Mouse (Mus musculus) embryonic fibroblast, embryonic 13.5 days (primary cell): ENCODE measurements around the gene Tst. TPM values are rescaled to one million over a fixed set of nuclear protein-coding genes. Genes with fewer than 3 reads are reported as not detected.

Experiments used
- H3K27ac ChIP-seq: 2 replicates; pipeline ENCODE4 v1.5.1; 2012; ENCODE audit warnings: low read length, control low read depth, inconsistent platforms; ENCODE audit not compliant: insufficient read depth
- H3K4me1 ChIP-seq: 2 replicates; pipeline ENCODE4 v1.6.1; 2011; ENCODE audit warnings: low read length; ENCODE audit not compliant: control insufficient read depth, insufficient read depth
- H3K4me3 ChIP-seq: 2 replicates; pipeline ENCODE4 v1.5.1; 2011; ENCODE audit warnings: mild to moderate bottlenecking, control low read depth, low read length; ENCODE audit not compliant: insufficient read depth
- CTCF ChIP-seq: IDR thresholded peaks from 2 replicates; pipeline ENCODE4 v1.5.1; 2011; ENCODE audit warnings: mild to moderate bottlenecking, control low read depth, low read length, moderate library complexity, borderline replicate concordance; ENCODE audit not compliant: insufficient read depth
- POLR2A ChIP-seq: IDR thresholded peaks from 2 replicates; pipeline ENCODE4 v1.6.1; 2011; ENCODE audit warnings: low read depth, mild to moderate bottlenecking, control low read depth, low read length, moderate library complexity
- polyA plus RNA-seq: library from polyadenylated mRNA; stranded (reverse); fragments of >200 nt; gene quantifications from 2 replicates; pipeline ENCODE4 v1.2.4, GENCODE M21; 2011; ENCODE audit warnings: low read depth; ENCODE audit not compliant: missing spikeins, insufficient read length

Gene Tst
- 3.5 and 5.0 TPM in 2 replicates for polyA plus RNA-seq

- TF ChIP-seq CTCF: no peak
- TF ChIP-seq POLR2A: no peak
- Histone ChIP-seq H3K27ac (peak within 1 kb of the TSS; percentile 76), H3K4me3 (peak within 1 kb of the TSS; percentile 62), H3K4me1 (peaks cover 2% of the 10 kb centered on the region; the same call in 1 of the 2 replicates)
These were observed at the start of gene Tst for GRCm38 (mm10) chr15:78405517-78406211. Gene Tst, minus strand, starts transcription at chr15:78405907.

DNA sequence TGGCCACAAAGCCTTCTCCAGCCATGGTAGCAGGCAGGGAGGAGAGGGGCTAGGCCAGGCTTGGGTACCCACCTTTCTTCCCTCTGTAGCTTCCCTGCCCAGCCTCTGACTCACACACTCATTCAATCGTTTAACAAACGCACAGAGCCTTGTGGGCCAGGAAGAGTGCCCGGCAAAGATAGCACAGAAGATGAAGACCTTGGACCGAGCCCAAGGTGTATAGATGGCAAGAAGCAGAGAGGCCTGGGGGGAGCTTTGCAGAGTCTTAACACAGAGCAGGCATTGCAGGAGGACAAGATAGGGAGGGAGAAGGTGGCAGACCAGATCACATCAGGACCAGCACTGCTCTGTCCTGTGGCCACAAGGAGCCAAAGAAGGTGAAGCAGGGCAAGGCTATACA lies 49.5 kb upstream of the Tst start:
- Histone ChIP-seq H3K4me3 (no peak overlapping the region), H3K4me1 (peaks cover 3% of the 10 kb centered on the region; the same call in 1 of the 2 replicates), H3K27ac (no peak overlapping the region)

DNA sequence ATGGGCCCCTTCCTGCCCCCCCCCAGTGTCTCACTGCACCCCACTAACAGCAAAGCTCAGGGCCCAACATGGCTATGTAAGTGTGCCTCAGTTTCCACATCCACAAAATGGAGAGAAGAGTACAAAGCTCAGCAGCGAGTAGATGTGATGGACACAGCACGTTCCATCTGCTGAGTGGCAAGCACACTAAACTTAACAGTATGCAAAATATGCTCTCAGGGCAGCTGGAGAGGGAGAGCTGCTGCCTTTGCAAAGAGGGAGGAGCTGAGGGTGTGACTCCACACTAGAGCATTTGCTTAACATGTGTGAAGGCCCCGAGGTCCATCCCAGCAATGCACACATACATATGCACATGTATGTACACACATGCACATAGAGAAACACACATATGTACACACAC lies 47.2 kb upstream of the Tst start:
- Histone ChIP-seq H3K4me1 (peaks cover 9% of the 10 kb centered on the region; the same call in 1 of the 2 replicates), H3K27ac (no peak overlapping the region), H3K4me3 (no peak overlapping the region)
- no peak for TF ChIP-seq CTCF
- no peak for TF ChIP-seq POLR2A

More for the DNA sequence above, 49.5 kb upstream of the Tst start:
- TF ChIP-seq CTCF (no peak), POLR2A (no peak)

DNA sequence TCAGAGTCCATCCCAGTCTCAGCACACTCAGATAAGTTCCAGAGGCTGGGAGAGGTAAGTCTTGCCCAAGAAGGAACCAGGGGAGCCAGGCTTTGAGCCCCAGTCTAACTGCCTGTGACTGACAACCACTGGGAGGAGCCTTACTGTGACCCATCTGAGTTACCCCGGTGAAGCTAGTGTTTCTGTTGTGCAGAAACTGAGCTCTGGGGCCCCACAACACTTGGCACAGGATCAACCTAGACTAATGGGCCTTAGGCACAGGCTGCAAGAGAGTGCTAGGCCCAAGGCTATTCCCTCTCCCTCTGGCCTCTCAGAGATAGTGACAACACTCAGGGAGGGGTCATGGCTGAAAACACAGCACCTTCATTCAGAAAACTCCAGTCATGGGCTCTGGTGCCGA lies 45.5 kb upstream of the Tst start:
- Histone ChIP-seq H3K4me3 (no peak overlapping the region), H3K4me1 (peaks cover 9% of the 10 kb centered on the region; the same call in 1 of the 2 replicates), H3K27ac (peak overlapping the region; percentile 88; the same call in 1 of the 2 replicates)
- no peak for TF ChIP-seq CTCF
- TF ChIP-seq POLR2A: no peak

GRCm38 (mm10) chr15:78450419-78450768 lies 44.7 kb upstream of the Tst start:
- Histone ChIP-seq H3K27ac (peak overlapping the region; percentile 88), H3K4me3 (no peak overlapping the region), H3K4me1 (peaks cover 9% of the 10 kb centered on the region; the same call in 1 of the 2 replicates)
- no peak for TF ChIP-seq POLR2A
- TF ChIP-seq CTCF: no peak

DNA sequence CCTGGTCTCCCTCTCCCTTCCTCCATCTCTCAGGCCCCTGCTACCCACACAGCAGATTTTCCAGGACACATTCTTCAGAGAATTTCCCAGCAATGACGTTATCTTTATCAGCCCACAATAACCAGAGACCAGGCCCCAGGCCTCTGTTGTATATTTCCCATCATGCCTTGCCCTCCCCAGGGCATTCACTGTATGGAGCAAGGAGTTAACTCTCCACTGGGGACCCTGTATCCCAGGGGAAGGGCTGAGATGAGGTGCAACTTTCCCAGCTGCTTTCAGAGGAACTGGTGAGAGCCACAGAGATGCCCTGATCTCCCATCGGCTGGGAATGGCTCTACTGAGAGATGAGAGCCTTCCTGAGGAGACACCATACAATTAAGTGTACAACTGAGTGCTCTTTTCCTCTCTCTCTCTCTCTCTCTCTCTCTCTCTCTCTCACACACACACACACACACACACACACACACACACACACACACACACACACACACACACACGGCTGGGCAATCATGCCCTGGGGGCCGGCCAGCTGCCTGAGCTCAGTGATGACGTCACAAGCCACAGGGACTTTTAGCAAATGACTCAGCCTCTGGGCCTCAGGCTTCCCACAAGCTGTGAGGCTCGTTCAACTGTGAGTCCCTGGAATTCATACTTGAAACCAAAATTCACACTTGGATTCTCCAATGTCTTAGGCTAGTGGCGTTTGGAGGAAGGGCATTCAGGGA lies 44.1 kb upstream of the Tst start:
- peak overlapping the region; percentile 91 for H3K27ac ChIP-seq
- peaks cover 9% of the 10 kb centered on the region; the same call in 1 of the 2 replicates for H3K4me1 ChIP-seq
- TF ChIP-seq CTCF (no peak), POLR2A (0 out of 2 replicates have a peak, but pooled peaks have one; percentile 14)
- H3K4me3 ChIP-seq: no peak overlapping the region

DNA sequence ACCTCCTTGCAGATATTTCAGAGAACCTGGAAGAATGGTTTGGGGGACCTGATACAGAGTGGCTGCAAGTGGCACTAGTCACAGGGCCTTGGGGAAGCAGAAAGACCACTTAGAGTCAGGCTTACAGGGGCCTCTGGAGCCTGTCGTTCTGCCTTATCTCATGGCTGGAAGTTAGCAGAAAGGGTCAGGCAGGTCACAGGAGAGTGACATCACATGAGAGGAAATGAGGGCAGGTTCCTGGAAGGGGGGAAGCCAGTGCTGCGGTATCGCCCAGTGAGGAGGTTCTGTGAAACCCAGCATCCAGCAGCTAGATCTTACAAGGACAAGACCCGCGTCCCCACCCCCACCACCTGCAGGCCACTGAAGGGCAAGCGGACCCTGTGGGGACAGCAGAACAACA lies 43.4 kb upstream of the Tst start:
- H3K4me3 ChIP-seq: no peak overlapping the region
- peak overlapping the region; percentile 91 for H3K27ac ChIP-seq
- peaks cover 9% of the 10 kb centered on the region; the same call in 1 of the 2 replicates for H3K4me1 ChIP-seq
- no peak for TF ChIP-seq POLR2A
- no peak for TF ChIP-seq CTCF

DNA sequence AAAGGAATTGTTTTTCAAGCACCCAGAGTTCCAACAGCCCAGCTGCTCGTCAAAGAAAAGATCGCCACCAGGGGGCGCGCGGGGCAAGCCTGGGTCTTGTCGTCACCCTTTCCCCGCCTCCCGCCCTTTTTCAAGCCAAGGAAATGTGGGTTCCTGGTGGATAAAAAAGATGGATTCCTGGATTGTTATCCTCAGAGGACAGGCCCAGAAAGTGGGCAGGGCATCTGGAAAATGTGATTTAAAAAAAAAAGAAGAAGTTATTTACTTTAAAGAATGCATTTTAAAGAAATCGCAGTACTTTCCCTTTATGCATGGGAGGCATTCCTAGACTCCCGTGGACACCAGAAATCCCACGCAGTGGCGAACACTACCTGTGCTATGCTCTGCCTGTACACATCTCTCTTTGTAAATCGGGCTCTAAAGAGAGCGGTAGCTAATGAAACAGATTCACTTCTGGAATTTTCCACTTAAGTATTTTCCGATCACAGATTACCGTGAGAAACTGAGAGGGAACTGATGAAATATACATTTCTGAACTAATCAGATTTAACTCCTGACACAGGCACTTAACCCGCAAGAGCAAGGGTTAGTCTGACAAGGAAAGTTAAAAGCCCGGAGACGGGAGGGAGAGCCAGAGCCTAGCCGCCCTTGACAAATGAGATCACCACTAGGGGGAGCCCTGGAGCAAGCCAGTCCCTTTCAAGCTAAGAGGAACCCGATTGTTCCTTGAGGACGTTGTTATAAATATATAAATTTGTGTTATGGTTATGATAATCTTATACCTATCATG lies 42.2 kb upstream of the Tst start:
- Histone ChIP-seq H3K4me3 (peak overlapping the region; percentile 1; the same call in 1 of the 2 replicates), H3K4me1 (peaks cover 7% of the 10 kb centered on the region; the same call in 1 of the 2 replicates), H3K27ac (peak overlapping the region; percentile 90)
- TF ChIP-seq POLR2A: no peak; the same call in 1 of the 2 replicates
- peak; percentile 50; the same call in 1 of the 2 replicates for TF ChIP-seq CTCF

DNA sequence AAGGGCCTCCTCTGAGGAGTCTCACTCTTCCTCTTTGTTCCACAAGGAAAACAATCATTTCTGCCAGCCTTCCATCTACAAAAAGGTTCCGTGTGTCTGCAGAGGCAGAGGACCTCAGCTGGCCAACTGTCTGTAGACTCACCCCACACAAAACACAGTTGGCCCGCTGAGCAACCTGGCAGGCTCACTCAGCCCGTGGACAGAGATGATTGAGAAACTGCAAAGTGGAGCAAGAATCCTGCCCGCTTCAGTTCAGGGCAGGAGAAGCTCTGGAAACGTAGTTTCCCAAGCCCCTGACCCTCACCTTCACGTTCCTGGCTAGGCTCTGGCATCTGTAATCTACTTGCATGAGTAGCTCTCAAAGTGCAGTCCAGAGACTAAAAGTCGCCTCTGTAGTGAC lies 41.4 kb upstream of the Tst start:
- no peak for TF ChIP-seq POLR2A
- no peak for TF ChIP-seq CTCF
- Histone ChIP-seq H3K4me1 (peaks cover 7% of the 10 kb centered on the region; the same call in 1 of the 2 replicates), H3K4me3 (no peak overlapping the region), H3K27ac (no peak overlapping the region)
